Mouse (Mus musculus): ENCODE measurements around the gene Gm10770. TPM values are rescaled to one million over a fixed set of nuclear protein-coding genes. Genes with fewer than 3 reads are reported as not detected.

Gene Gm10770
- not detected in 2 replicates for polyA plus RNA-seq (2021; fragmentation: Nextera tagmentation)
- long read RNA-seq, experiment 1 = 0 reads
- long read RNA-seq, experiment 2 = 0 reads

GRCm38 (mm10) chr2:150179579-150179978, at the start of gene Gm10770:
TSS of gene Gm10770 (minus strand) at chr2:150179679.

GRCm38 (mm10) chr2:150217600-150218362, 38.3 kb upstream of the Gm10770 start, which contains the start of gene Zfp937:
TSS of gene Zfp937 (plus strand) at chr2:150218073.

GRCm38 (mm10) chr2:150181570-150181999, 2.1 kb upstream of the Gm10770 start, which contains the start of gene Gm14139:
TSS of gene Gm14139 (plus strand) at chr2:150181755.

GRCm38 (mm10) chr2:150136435-150136897, 43.0 kb downstream of the Gm10770 start, which contains the start of gene Zfp120:
TSS of gene Zfp120 (minus strand) at chr2:150136708.

Other genes with a start within 250 kb of the Gm10770 start
- gene Zfp120, start 43.0 kb downstream of the Gm10770 start, polyA plus RNA-seq (2021; fragmentation: Nextera tagmentation) = 9.2 and 9.5 TPM in 2 replicates
- gene Gm14139, start 2.1 kb upstream of the Gm10770 start, polyA plus RNA-seq (2021; fragmentation: Nextera tagmentation) = not detected in 2 replicates
- gene Zfp937, start 38.4 kb upstream of the Gm10770 start, polyA plus RNA-seq (2021; fragmentation: Nextera tagmentation) = 4.0 and 4.6 TPM in 2 replicates
- gene Gm21994, start 75.9 kb upstream of the Gm10770 start, polyA plus RNA-seq (2021; fragmentation: Nextera tagmentation) = 0.67 and 1.2 TPM in 2 replicates
- gene Gm14124, start 77.8 kb upstream of the Gm10770 start, polyA plus RNA-seq (2021; fragmentation: Nextera tagmentation) = not detected in 2 replicates
- 0.98 TPM in 1 of 2 replicates, not detected in the other for gene Gm10130, start 144.0 kb upstream of the Gm10770 start, polyA plus RNA-seq (2021; fragmentation: Nextera tagmentation)
- gene 3300002I08Rik, start 183.1 kb upstream of the Gm10770 start, polyA plus RNA-seq (2021; fragmentation: Nextera tagmentation) = 6.0 TPM in 2 replicates